Mouse (Mus musculus) CH12.LX (cell line): ENCODE data around the gene Ankrd36.

Experiments used
- CTCF ChIP-seq, 2 experiments: IDR thresholded peaks in 1 of 2; conservative IDR thresholded peaks in 1 of 2; 2 replicates each; pipeline ENCODE4 v1.5.1; 2011 to 2012; ENCODE audit warnings: low read depth in 2 of 2, low read length in 2 of 2, improper control_type of control experiment in 1 of 2, inconsistent platforms in 1 of 2, mild to moderate bottlenecking in 1 of 2, moderate library complexity in 1 of 2
- ELF1 ChIP-seq: IDR thresholded peaks from 2 replicates; pipeline ENCODE4 v1.6.1; 2014; ENCODE audit warnings: low read depth, mild to moderate bottlenecking, inconsistent platforms, low read length, improper control_type of control experiment
- EP300 ChIP-seq: IDR thresholded peaks from 2 replicates; pipeline ENCODE4 v1.6.1; 2011; ENCODE audit warnings: low read length, improper control_type of control experiment
- JUND ChIP-seq: conservative IDR thresholded peaks from 2 replicates; pipeline ENCODE4 v1.6.1; 2011; ENCODE audit warnings: low read depth, low read length, improper control_type of control experiment
- MEF2A ChIP-seq: IDR thresholded peaks from 2 replicates; pipeline ENCODE4 v1.6.1; 2014; ENCODE audit warnings: low read depth, mild to moderate bottlenecking, inconsistent platforms, low read length, improper control_type of control experiment, borderline replicate concordance
- MXI1 ChIP-seq: IDR thresholded peaks from 2 replicates; pipeline ENCODE4 v1.6.1; 2011; ENCODE audit warnings: mild to moderate bottlenecking, low read depth, low read length, improper control_type of control experiment
- POLR2A ChIP-seq: IDR thresholded peaks from 2 replicates; pipeline ENCODE4 v1.6.1; 2011; ENCODE audit warnings: low read depth, mild to moderate bottlenecking, improper control_type of control experiment, low read length
- RCOR1 ChIP-seq: conservative IDR thresholded peaks from 2 replicates; pipeline ENCODE4 v1.6.1; 2012; ENCODE audit warnings: low read depth, mild to moderate bottlenecking, inconsistent platforms, low read length, improper control_type of control experiment
- UBTF ChIP-seq: IDR thresholded peaks from 2 replicates; pipeline ENCODE4 v1.6.1; 2012; ENCODE audit warnings: low read depth, mild to moderate bottlenecking, inconsistent platforms, low read length, improper control_type of control experiment, moderate library complexity
- USF1 ChIP-seq: IDR thresholded peaks from 2 replicates; pipeline ENCODE4 v1.6.1; 2014; ENCODE audit warnings: low read depth, mild to moderate bottlenecking, inconsistent platforms, low read length, improper control_type of control experiment
- ZC3H11A ChIP-seq: IDR thresholded peaks from 2 replicates; pipeline ENCODE4 v1.6.1; 2012; ENCODE audit warnings: low read depth, mild to moderate bottlenecking, inconsistent platforms, low read length, improper control_type of control experiment

DNA sequence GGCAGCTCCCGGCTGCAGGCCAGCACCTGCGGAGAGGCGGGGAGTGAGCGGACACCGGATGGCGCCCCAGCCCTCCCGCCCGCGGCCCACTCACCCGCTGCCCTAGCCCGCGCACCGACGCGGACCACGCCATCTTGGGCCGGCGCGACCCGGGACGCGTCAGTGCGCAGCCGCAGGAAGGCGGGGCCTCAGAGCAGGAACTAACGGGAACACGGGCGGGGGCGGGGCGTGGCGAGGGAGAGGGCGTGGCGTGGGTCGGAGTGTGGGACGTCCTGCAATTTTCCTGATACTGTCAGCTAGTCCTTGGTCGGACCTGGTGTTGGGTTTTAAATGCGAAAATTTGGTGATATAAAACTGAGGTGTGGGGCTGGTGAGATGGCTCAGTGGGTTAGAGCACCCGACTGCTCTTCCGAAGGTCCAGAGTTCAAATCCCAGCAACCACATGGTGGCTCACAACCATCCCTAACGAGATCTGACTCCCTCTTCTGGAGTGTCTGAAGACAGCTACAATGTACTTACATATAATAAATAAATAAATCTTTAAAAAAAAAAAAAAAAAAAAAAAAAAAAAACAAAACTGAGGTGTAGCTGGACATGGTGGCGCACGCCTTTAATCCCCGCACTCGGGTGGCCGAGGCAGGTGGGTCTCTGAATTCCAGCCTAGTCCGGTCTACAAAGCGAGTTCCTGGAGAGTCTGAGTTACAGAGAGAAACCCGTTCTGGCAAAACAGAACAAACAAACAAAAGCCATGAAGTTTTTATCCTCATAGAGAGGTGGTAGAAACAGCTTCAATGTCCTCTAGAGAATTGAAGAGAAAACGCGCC is 138.3 kb downstream of the Ankrd36 start:
- no peak for TF ChIP-seq RCOR1
- TF ChIP-seq USF1: no peak
- TF ChIP-seq MXI1: no peak
- peak; percentile 65 for TF ChIP-seq ELF1
- no peak for TF ChIP-seq MEF2A
- no peak for TF ChIP-seq UBTF
- no peak for TF ChIP-seq CTCF (conservative IDR thresholded peaks at IDR 0.05 in 1 of 2, IDR thresholded peaks at IDR 0.05 in 1 of 2; ENCODE audit: low read depth in 2 of 2, low read length in 2 of 2)
- TF ChIP-seq POLR2A: peak; percentile 93
- TF ChIP-seq EP300: no peak
- TF ChIP-seq JUND: no peak
- no peak for TF ChIP-seq ZC3H11A
